Mouse (Mus musculus) hindbrain, embryonic 12.5 days (tissue): ENCODE data around the gene Banp. TPM values are rescaled to one million over a fixed set of nuclear protein-coding genes. Genes with fewer than 3 reads are reported as not detected.

Source experiments
- ATAC-seq: fragments of 200-750 bp; cut with Nextera tagmentation; 2 replicates; pipeline ENCODE4 v1.8.0; 2017; ENCODE audit warnings: moderate TSS enrichment; ENCODE audit not compliant: low FRiP score
- H3K27ac ChIP-seq: fragments of 300-500 bp; sonication (generic); 2 replicates; pipeline ENCODE4 v1.5.1; 2016; ENCODE audit warnings: mild to moderate bottlenecking
- H3K27me3 ChIP-seq: fragments of 300-500 bp; sonication (generic); 2 replicates; pipeline ENCODE4 v1.6.1; 2016; ENCODE audit warnings: mild to moderate bottlenecking
- H3K36me3 ChIP-seq: fragments of 300-500 bp; sonication (generic); 2 replicates; pipeline ENCODE4 v1.6.1; 2016; ENCODE audit warnings: mild to moderate bottlenecking
- H3K4me1 ChIP-seq: fragments of 300-500 bp; sonication (generic); 2 replicates; pipeline ENCODE4 v1.6.1; 2016
- H3K4me2 ChIP-seq: fragments of 300-500 bp; sonication (generic); replicated peaks from 2 replicates; pipeline ENCODE4 v1.6.1; 2016; ENCODE audit warnings: mild to moderate bottlenecking
- H3K4me3 ChIP-seq: fragments of 300-500 bp; sonication (generic); 2 replicates; pipeline ENCODE4 v1.5.1; 2016; ENCODE audit warnings: mild to moderate bottlenecking
- H3K9ac ChIP-seq: fragments of 300-500 bp; sonication (generic); 2 replicates; pipeline ENCODE4 v1.6.1; 2016; ENCODE audit warnings: mild to moderate bottlenecking, moderate library complexity
- H3K9me3 ChIP-seq: fragments of 300-500 bp; sonication (generic); replicated peaks from 2 replicates; pipeline ENCODE4 v1.6.1; 2016; ENCODE audit warnings: mild to moderate bottlenecking
- WGBS: fragments of 180-500 bp; shearing (Covaris S2); methylation state at CpG from one replicate; pipeline ENCODE4 v1.1.7; 2016; 5-methylcytosine and 5-hydroxymethylcytosine counted together
- polyA plus RNA-seq: library from polyadenylated mRNA; unstranded; fragments of >200 nt; fragmentation: Nextera tagmentation; extraction: Ambion mirVana; gene quantifications from 2 replicates; pipeline ENCODE4 v1.2.1, GENCODE M21; 2016

The Banp gene
- polyA plus RNA-seq, 1 experiment from 2014 or later: 57.3 TPM

- no peaks in the 10 kb centered on the region for H3K9me3 ChIP-seq
- H3K4me1 ChIP-seq: no peaks in the 10 kb centered on the region; the same call in 1 of the 2 replicates
- 88% methylated on average over 4 of the region's 4 CpGs for WGBS
- no peak overlapping the region for H3K9ac ChIP-seq
- H3K36me3 ChIP-seq: no peaks in the 10 kb centered on the region
- H3K4me2 ChIP-seq: no peak overlapping the region
- no peak overlapping the region for H3K27ac ChIP-seq
- no peak for ATAC-seq
- no peaks in the 10 kb centered on the region for H3K27me3 ChIP-seq
- H3K4me3 ChIP-seq: no peak overlapping the region
These were observed 89.9 kb downstream of the Banp start for GRCm38 (mm10) chr8:122039452-122039851.

GRCm38 (mm10) chr8:122047206-122047870 is 97.8 kb downstream of the Banp start:
- Histone ChIP-seq H3K27me3 (no peaks in the 10 kb centered on the region), H3K36me3 (no peaks in the 10 kb centered on the region), H3K4me3 (no peak overlapping the region), H3K4me1 (no peaks in the 10 kb centered on the region; the same call in 1 of the 2 replicates), H3K4me2 (no peak overlapping the region), H3K27ac (no peak overlapping the region), H3K9ac (no peak overlapping the region), H3K9me3 (no peaks in the 10 kb centered on the region)
- WGBS: 67% methylated on average over 15 of the region's 15 CpGs
- ATAC-seq: no peak

- no peak overlapping the region for H3K4me3 ChIP-seq
- no peak overlapping the region for H3K9ac ChIP-seq
- H3K36me3 ChIP-seq: no peaks in the 10 kb centered on the region
- no peaks in the 10 kb centered on the region; the same call in 1 of the 2 replicates for H3K4me1 ChIP-seq
- no peaks in the 10 kb centered on the region for H3K27me3 ChIP-seq
- H3K4me2 ChIP-seq: no peak overlapping the region
- WGBS: 88% methylated on average over 4 of the region's 4 CpGs
- no peak for ATAC-seq
- no peak overlapping the region for H3K27ac ChIP-seq
- no peaks in the 10 kb centered on the region for H3K9me3 ChIP-seq
These were observed 99.7 kb downstream of the Banp start for GRCm38 (mm10) chr8:122049266-122049665.

- Histone ChIP-seq H3K27me3 (no peaks in the 10 kb centered on the region), H3K4me2 (no peak overlapping the region), H3K36me3 (no peaks in the 10 kb centered on the region), H3K4me1 (peaks cover 4% of the 10 kb centered on the region), H3K9me3 (no peaks in the 10 kb centered on the region), H3K4me3 (no peak overlapping the region), H3K27ac (no peak overlapping the region), H3K9ac (no peak overlapping the region)
- 46% methylated on average over 2 of the region's 2 CpGs for WGBS
- ATAC-seq: peak; percentile 50; the same call in 1 of the 2 replicates
These were observed 100.4 kb downstream of the Banp start for GRCm38 (mm10) chr8:122049923-122050322.

GRCm38 (mm10) chr8:122050620-122051019 is 101.1 kb downstream of the Banp start:
- Histone ChIP-seq H3K27ac (no peak overlapping the region), H3K4me3 (no peak overlapping the region), H3K9ac (no peak overlapping the region), H3K36me3 (no peaks in the 10 kb centered on the region), H3K4me2 (no peak overlapping the region), H3K9me3 (no peaks in the 10 kb centered on the region), H3K27me3 (no peaks in the 10 kb centered on the region), H3K4me1 (peaks cover 11% of the 10 kb centered on the region)
- no peak for ATAC-seq
- WGBS: 94% methylated on average over 9 of the region's 9 CpGs

GRCm38 (mm10) chr8:122055321-122055720 is 105.8 kb downstream of the Banp start:
- H3K27ac ChIP-seq: no peak overlapping the region
- H3K36me3 ChIP-seq: no peaks in the 10 kb centered on the region
- H3K4me2 ChIP-seq: no peak overlapping the region
- 43% methylated on average over 10 of the region's 10 CpGs for WGBS
- no peak overlapping the region for H3K9ac ChIP-seq
- peaks cover 12% of the 10 kb centered on the region for H3K4me1 ChIP-seq
- no peaks in the 10 kb centered on the region for H3K9me3 ChIP-seq
- ATAC-seq: no peak
- H3K27me3 ChIP-seq: no peaks in the 10 kb centered on the region
- no peak overlapping the region for H3K4me3 ChIP-seq

- Histone ChIP-seq H3K27me3 (no peaks in the 10 kb centered on the region), H3K4me1 (peaks cover 12% of the 10 kb centered on the region), H3K36me3 (no peaks in the 10 kb centered on the region), H3K9ac (no peak overlapping the region), H3K9me3 (no peaks in the 10 kb centered on the region), H3K27ac (no peak overlapping the region), H3K4me2 (no peak overlapping the region), H3K4me3 (no peak overlapping the region)
- no peak for ATAC-seq
- 35% methylated on average over 1 of the region's 1 CpGs for WGBS
These were observed 106.6 kb downstream of the Banp start for GRCm38 (mm10) chr8:122056113-122056512.

GRCm38 (mm10) chr8:122056882-122057281 is 107.3 kb downstream of the Banp start:
- ATAC-seq: no peak
- Histone ChIP-seq H3K4me2 (no peak overlapping the region), H3K36me3 (no peaks in the 10 kb centered on the region), H3K9ac (no peak overlapping the region), H3K27me3 (no peaks in the 10 kb centered on the region), H3K4me3 (no peak overlapping the region), H3K9me3 (no peaks in the 10 kb centered on the region), H3K4me1 (peaks cover 12% of the 10 kb centered on the region), H3K27ac (no peak overlapping the region)
- WGBS: 75% methylated on average over 7 of the region's 7 CpGs

- WGBS: 54% methylated on average over 9 of the region's 9 CpGs
- no peaks in the 10 kb centered on the region for H3K36me3 ChIP-seq
- no peak overlapping the region for H3K27ac ChIP-seq
- H3K4me2 ChIP-seq: no peak overlapping the region
- peaks cover 12% of the 10 kb centered on the region for H3K4me1 ChIP-seq
- H3K9ac ChIP-seq: no peak overlapping the region
- H3K9me3 ChIP-seq: no peaks in the 10 kb centered on the region
- H3K27me3 ChIP-seq: no peaks in the 10 kb centered on the region
- ATAC-seq: no peak
- no peak overlapping the region for H3K4me3 ChIP-seq
These were observed 109.0 kb downstream of the Banp start for GRCm38 (mm10) chr8:122058510-122058909.

GRCm38 (mm10) chr8:122058951-122059350 is 109.4 kb downstream of the Banp start:
- ATAC-seq: no peak
- 77% methylated on average over 8 of the region's 8 CpGs for WGBS
- H3K36me3 ChIP-seq: no peaks in the 10 kb centered on the region

GRCm38 (mm10) chr8:122062508-122063223 is 113.1 kb downstream of the Banp start:
- 80% methylated on average over 12 of the region's 12 CpGs for WGBS
- ATAC-seq: no peak

More at GRCm38 (mm10) chr8:122058951-122059350, 109.4 kb downstream of the Banp start:
- Histone ChIP-seq H3K4me2 (no peak overlapping the region), H3K9me3 (no peaks in the 10 kb centered on the region), H3K27me3 (no peaks in the 10 kb centered on the region), H3K9ac (no peak overlapping the region), H3K4me3 (no peak overlapping the region), H3K4me1 (peaks cover 12% of the 10 kb centered on the region), H3K27ac (no peak overlapping the region)

GRCm38 (mm10) chr8:122064353-122064752 is 114.8 kb downstream of the Banp start:
- Histone ChIP-seq H3K4me1 (no peaks in the 10 kb centered on the region; the same call in 1 of the 2 replicates), H3K36me3 (no peaks in the 10 kb centered on the region), H3K4me2 (no peak overlapping the region), H3K9me3 (no peaks in the 10 kb centered on the region), H3K27ac (no peak overlapping the region), H3K4me3 (no peak overlapping the region), H3K27me3 (peaks cover 5% of the 10 kb centered on the region; the same call in 1 of the 2 replicates), H3K9ac (no peak overlapping the region)
- ATAC-seq: no peak
- WGBS: 68% methylated on average over 7 of the region's 7 CpGs

More at GRCm38 (mm10) chr8:122062508-122063223, 113.1 kb downstream of the Banp start:
- Histone ChIP-seq H3K9me3 (no peaks in the 10 kb centered on the region), H3K9ac (no peak overlapping the region), H3K4me2 (no peak overlapping the region), H3K4me1 (no peaks in the 10 kb centered on the region; the same call in 1 of the 2 replicates), H3K4me3 (no peak overlapping the region), H3K36me3 (no peaks in the 10 kb centered on the region), H3K27me3 (no peaks in the 10 kb centered on the region), H3K27ac (no peak overlapping the region)
